Mouse (Mus musculus) brain, embryonic 18.5 days (tissue): ENCODE measurements around the gene Asb15.

Experiments used
- DNase-seq: peaks from one replicate; pipeline ENCODE4 v3.0.0-alpha.2; 2012; ENCODE audit warnings: low read depth, low spot score

Gene Asb15

GRCm38 (mm10) chr6:24564886-24565285 lies 36.9 kb downstream of the Asb15 start:
- DNase-seq: no peak

- DNase-seq: no peak
These were observed 41.0 kb downstream of the Asb15 start for GRCm38 (mm10) chr6:24568963-24569362.

- no peak for DNase-seq
These were observed 41.8 kb downstream of the Asb15 start for GRCm38 (mm10) chr6:24569711-24570110.

- DNase-seq: no peak
These were observed 42.3 kb downstream of the Asb15 start for GRCm38 (mm10) chr6:24570278-24570677.

- DNase-seq: no peak
These were observed 43.2 kb downstream of the Asb15 start for GRCm38 (mm10) chr6:24571126-24571525.

GRCm38 (mm10) chr6:24572431-24572830 lies 44.5 kb downstream of the Asb15 start:
- no peak for DNase-seq

- DNase-seq: no peak
These were observed 45.4 kb downstream of the Asb15 start for GRCm38 (mm10) chr6:24573319-24573718.

GRCm38 (mm10) chr6:24583456-24583855 lies 55.5 kb downstream of the Asb15 start:
- DNase-seq: no peak

- no peak for DNase-seq
These were observed 57.7 kb downstream of the Asb15 start for GRCm38 (mm10) chr6:24585431-24586310.

- no peak for DNase-seq
These were observed 58.9 kb downstream of the Asb15 start for GRCm38 (mm10) chr6:24586885-24587284.

- DNase-seq: no peak
These were observed 62.3 kb downstream of the Asb15 start for GRCm38 (mm10) chr6:24590282-24590681.

- no peak for DNase-seq
These were observed 63.7 kb downstream of the Asb15 start for GRCm38 (mm10) chr6:24591525-24592218.

- DNase-seq: no peak
These were observed 69.6 kb downstream of the Asb15 start, which contains the start of gene Lmod2 for GRCm38 (mm10) chr6:24597500-24597899. Lmod2 (plus strand) TSS chr6:24597762.

GRCm38 (mm10) chr6:24599179-24599578 lies 71.2 kb downstream of the Asb15 start:
- no peak for DNase-seq

GRCm38 (mm10) chr6:24599639-24600038 lies 71.7 kb downstream of the Asb15 start:
- no peak for DNase-seq

- no peak for DNase-seq
These were observed 72.2 kb downstream of the Asb15 start for GRCm38 (mm10) chr6:24600134-24600533.

GRCm38 (mm10) chr6:24600726-24601125 lies 72.8 kb downstream of the Asb15 start:
- no peak for DNase-seq

- no peak for DNase-seq
These were observed 73.7 kb downstream of the Asb15 start for GRCm38 (mm10) chr6:24601668-24602067.

- DNase-seq: no peak
These were observed 74.4 kb downstream of the Asb15 start for GRCm38 (mm10) chr6:24602351-24602750.

- DNase-seq: no peak
These were observed 75.0 kb downstream of the Asb15 start for GRCm38 (mm10) chr6:24602993-24603392.

GRCm38 (mm10) chr6:24604289-24604688 lies 76.3 kb downstream of the Asb15 start:
- DNase-seq: no peak

- DNase-seq: no peak
These were observed 77.7 kb downstream of the Asb15 start for GRCm38 (mm10) chr6:24605631-24606030.

- DNase-seq: no peak
These were observed 78.6 kb downstream of the Asb15 start for GRCm38 (mm10) chr6:24606512-24606911.
